Mouse (Mus musculus): Measurements from ENCODE around the gene Lgals3bp.

Gene Lgals3bp

GRCm38 (mm10) chr11:118423266-118423971, 21.5 kb upstream of the Lgals3bp start:
- in situ Hi-C loops (cut with MboI, MseI): loop anchor here (5.0 kb wide), 1 partner anchor 54 kb away; the partner anchor contains the start of gene Engase

GRCm38 (mm10) chr11:118420261-118420660, 18.4 kb upstream of the Lgals3bp start:
- in situ Hi-C loops (cut with MboI, MseI): loop anchor here (5.0 kb wide), 1 partner anchor 57 kb away; the partner anchor contains the start of gene Engase

GRCm38 (mm10) chr11:118418834-118419504, 17.1 kb upstream of the Lgals3bp start, which contains the start of gene Cant1:
Cant1 (minus strand) TSS chr11:118419086.
- in situ Hi-C loops (cut with MboI, MseI): no loop called here

GRCm38 (mm10) chr11:118418442-118418833, 16.5 kb upstream of the Lgals3bp start:
- in situ Hi-C loops (cut with MboI, MseI): no loop called here

GRCm38 (mm10) chr11:118417496-118417895, 15.6 kb upstream of the Lgals3bp start:
- in situ Hi-C loops (cut with MboI, MseI): no loop called here

- in situ Hi-C loops (cut with MboI, MseI): no loop called here
Measured at GRCm38 (mm10) chr11:118416046-118416445, 14.2 kb upstream of the Lgals3bp start.

- in situ Hi-C loops (cut with MboI, MseI): no loop called here
Measured at GRCm38 (mm10) chr11:118415630-118416029, 13.7 kb upstream of the Lgals3bp start.

- in situ Hi-C loops (cut with MboI, MseI): no loop called here
Measured at GRCm38 (mm10) chr11:118414270-118414669, 12.4 kb upstream of the Lgals3bp start.

GRCm38 (mm10) chr11:118413055-118413454, 11.2 kb upstream of the Lgals3bp start:
- in situ Hi-C loops (cut with MboI, MseI): no loop called here

- in situ Hi-C loops (cut with MboI, MseI): no loop called here
Measured at GRCm38 (mm10) chr11:118412601-118413000, 10.7 kb upstream of the Lgals3bp start.

- in situ Hi-C loops (cut with MboI, MseI): no loop called here
Measured at GRCm38 (mm10) chr11:118411271-118411670, 9.4 kb upstream of the Lgals3bp start.

- in situ Hi-C loops (cut with MboI, MseI): no loop called here
Measured at GRCm38 (mm10) chr11:118410479-118410878, 8.6 kb upstream of the Lgals3bp start.

GRCm38 (mm10) chr11:118410073-118410444, 8.2 kb upstream of the Lgals3bp start:
- in situ Hi-C loops (cut with MboI, MseI): no loop called here

- in situ Hi-C loops (cut with MboI, MseI): loop anchor here (10.0 kb wide), 1 partner anchor 1825 kb away; the partner anchor contains the start of gene Bahcc1
Measured at GRCm38 (mm10) chr11:118409106-118410072, 7.5 kb upstream of the Lgals3bp start.

GRCm38 (mm10) chr11:118408051-118408740, 6.3 kb upstream of the Lgals3bp start:
- in situ Hi-C loops (cut with MboI, MseI): loop anchor here (10.0 kb wide), 1 partner anchor 1827 kb away; the partner anchor contains the start of gene Bahcc1

- in situ Hi-C loops (cut with MboI, MseI): loop anchor here (10.0 kb wide), 1 partner anchor 1827 kb away; the partner anchor contains the start of gene Bahcc1
Measured at GRCm38 (mm10) chr11:118407318-118407910, 5.5 kb upstream of the Lgals3bp start.

GRCm38 (mm10) chr11:118406521-118406920, 4.6 kb upstream of the Lgals3bp start:
- in situ Hi-C loops (cut with MboI, MseI): loop anchor here (10.0 kb wide), 1 partner anchor 1828 kb away; the partner anchor contains the start of gene Bahcc1

GRCm38 (mm10) chr11:118405311-118405710, 3.4 kb upstream of the Lgals3bp start:
- in situ Hi-C loops (cut with MboI, MseI): loop anchor here (10.0 kb wide), 1 partner anchor 1829 kb away; the partner anchor contains the start of gene Bahcc1

- in situ Hi-C loops (cut with MboI, MseI): loop anchor here (10.0 kb wide), 1 partner anchor 1831 kb away; the partner anchor contains the start of gene Bahcc1
Measured at GRCm38 (mm10) chr11:118403951-118404899, 2.3 kb upstream of the Lgals3bp start.

All from T-helper 2 cell (primary cell).